Mouse (Mus musculus): ENCODE data around the gene Rcn3.

GRCm38 (mm10) chr7:45091001-45091990 lies 725 bp downstream of the Rcn3 start:
- TF ChIP-seq POLR2A (IDR thresholded peaks at IDR 0.05; ENCODE audit: insufficient read length, low read depth) (no peak), MYOD1 (IDR thresholded peaks at IDR 0.05; ENCODE audit: control insufficient read depth in 1 of 3, insufficient read length in 2 of 3, low read depth in 2 of 3) (no peak), MAX (IDR thresholded peaks at IDR 0.05; ENCODE audit: low read depth) (no peak), USF1 (IDR thresholded peaks at IDR 0.05; ENCODE audit: low read depth) (no peak), MYOG (IDR thresholded peaks at IDR 0.05; ENCODE audit: control insufficient read depth in 1 of 3, insufficient read depth in 1 of 3, insufficient read length in 2 of 3, low read depth in 2 of 3) (no peak), E2F4 (IDR thresholded peaks at IDR 0.05; ENCODE audit: insufficient read depth) (no peak), POLR2AphosphoS2 (IDR thresholded peaks at IDR 0.05; ENCODE audit: insufficient read length, low read depth) (no peak)

All from myocyte (in vitro differentiated cells).